Mouse (Mus musculus) T-helper 1 cell (primary cell): Measurements from ENCODE around the gene Fam114a2.
"Not testable (repeated sequence)": the region's sequence is repeated elsewhere in the genome, so short reads cannot be mapped to it uniquely, and the experiment has no call there.

Source experiments
- in situ Hi-C: fragments of 300-600 bp; cut with MboI, MseI; formaldehyde crosslinking; loops from one replicate; pipeline ENCODE4 v1.15.1; 2025; ENCODE audit warnings: high pct_unique_total_duplicates

The Fam114a2 gene

DNA sequence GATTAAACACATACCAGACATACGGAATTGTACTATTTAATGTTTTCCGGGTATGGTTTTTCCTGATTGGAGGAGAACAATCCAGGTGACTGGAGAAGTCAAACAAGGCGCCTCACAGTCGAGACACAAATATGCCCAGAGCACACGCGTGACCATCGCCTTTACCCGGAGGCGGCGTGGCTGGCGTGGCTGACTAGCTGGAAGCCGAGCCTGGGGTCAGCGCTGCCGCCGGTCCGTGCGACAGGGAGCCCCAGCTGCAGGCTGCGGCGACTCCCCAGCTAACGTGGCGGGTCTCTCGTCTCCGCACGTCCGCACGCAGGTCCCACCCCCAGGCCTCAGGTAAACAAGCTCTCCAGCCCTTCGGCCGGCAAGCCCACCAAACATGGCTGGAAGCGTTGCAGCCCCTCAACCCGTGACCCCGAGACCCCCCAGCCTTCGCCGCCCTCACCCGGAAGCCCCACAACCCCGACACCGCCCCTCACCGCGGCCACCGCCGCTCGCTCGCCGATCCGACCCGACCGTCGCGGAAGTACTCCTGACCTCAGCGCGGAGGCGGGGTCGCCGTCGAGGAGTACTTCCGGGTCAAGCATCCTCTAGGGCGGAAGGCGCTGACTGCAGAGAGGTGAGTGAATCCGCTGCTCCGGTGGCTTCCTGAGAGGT lies at the start of gene Fam114a2, which contains the start of gene Mfap3:
Fam114a2 (minus strand) TSS at position 527 of the 660 bp plus-strand sequence.
Mfap3 (plus strand) TSS at position 574 of the 660 bp plus-strand sequence.
- in situ Hi-C loops, result no loop called here

DNA sequence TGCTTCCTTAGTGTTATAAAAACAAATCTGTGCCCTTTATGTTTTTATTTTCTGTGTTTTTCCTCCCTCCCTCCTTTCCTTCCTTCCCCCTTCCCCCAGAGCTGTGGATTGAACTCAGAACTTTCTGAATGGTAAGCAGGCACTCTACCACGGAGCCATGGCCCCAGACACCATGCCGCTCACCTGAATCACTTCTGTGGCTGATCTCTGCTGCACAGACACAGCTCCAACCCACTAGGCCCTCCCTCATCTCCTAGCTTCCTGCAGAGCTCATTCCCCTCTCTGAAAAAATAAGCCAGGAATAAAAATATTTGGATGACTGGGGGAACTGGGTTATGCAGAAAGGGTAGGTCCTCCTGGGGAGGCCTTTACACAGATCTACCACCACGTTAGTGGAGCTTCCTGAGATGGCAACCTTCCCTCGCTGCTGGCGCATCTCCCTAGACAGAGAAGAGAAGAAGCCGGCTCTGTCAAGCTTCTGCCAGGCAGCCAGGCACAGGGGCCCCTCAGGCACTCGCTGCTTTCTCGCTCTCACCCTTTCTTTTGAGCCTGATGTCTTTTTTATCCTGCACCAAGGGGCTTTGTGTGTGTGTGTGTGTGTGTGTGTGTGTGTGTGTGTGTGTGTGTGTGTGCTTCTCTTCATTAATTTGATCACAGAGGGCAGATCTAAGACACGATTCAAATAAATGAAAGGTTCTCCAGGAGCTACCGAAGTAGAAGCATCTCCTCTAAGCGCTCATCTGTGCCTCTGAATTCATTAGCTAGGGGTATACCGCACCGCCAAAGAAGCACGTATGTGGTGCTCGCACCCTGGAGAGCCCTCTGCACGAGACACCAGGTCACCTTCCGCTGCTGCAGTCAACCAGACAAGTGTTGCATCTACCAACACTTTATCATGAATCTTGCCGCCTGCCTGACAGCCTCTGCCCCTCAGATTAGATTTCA lies 47.9 kb upstream of the Fam114a2 start:
- in situ Hi-C loops, result no loop called here

DNA sequence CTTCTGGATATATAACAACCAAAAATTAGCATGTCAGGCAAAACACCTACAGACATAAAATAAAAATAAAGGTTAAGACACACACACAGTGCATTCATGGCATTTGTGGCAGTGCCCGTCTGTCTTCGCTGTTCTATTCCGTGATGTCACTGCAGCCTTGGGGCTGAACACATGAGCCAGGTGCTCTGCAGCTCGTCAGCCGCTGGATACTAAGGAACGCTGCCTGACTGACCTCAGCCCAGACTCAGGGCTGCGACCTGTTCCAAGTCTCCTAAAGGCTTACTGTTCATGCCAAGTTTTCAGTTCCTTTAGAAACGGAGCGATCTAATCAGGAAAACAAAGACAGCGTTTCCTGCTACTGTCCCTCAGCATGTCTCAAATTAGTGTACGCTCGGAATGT lies 46.1 kb upstream of the Fam114a2 start:
- in situ Hi-C loops, result no loop called here

DNA sequence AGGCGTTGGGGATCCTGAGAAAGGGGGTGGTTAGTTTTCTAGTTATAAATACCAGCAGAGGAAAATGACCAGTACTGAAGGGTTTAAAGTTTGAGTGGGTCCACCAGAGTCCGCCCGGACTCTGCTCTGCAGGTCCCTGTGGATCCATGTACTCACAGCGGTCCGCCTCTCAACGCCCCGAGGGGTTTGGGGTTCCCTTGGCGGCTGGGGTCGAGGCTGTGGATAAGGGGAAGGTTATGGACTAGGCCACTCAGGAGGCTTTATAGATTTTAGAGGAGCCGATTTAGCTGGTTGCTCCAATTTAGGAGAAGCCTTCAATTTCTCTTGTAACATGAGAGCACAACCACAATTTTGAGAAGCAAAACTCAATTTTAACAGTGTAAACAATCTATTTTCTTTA lies 39.5 kb upstream of the Fam114a2 start:
- in situ Hi-C loops, result not testable (repeated sequence)

DNA sequence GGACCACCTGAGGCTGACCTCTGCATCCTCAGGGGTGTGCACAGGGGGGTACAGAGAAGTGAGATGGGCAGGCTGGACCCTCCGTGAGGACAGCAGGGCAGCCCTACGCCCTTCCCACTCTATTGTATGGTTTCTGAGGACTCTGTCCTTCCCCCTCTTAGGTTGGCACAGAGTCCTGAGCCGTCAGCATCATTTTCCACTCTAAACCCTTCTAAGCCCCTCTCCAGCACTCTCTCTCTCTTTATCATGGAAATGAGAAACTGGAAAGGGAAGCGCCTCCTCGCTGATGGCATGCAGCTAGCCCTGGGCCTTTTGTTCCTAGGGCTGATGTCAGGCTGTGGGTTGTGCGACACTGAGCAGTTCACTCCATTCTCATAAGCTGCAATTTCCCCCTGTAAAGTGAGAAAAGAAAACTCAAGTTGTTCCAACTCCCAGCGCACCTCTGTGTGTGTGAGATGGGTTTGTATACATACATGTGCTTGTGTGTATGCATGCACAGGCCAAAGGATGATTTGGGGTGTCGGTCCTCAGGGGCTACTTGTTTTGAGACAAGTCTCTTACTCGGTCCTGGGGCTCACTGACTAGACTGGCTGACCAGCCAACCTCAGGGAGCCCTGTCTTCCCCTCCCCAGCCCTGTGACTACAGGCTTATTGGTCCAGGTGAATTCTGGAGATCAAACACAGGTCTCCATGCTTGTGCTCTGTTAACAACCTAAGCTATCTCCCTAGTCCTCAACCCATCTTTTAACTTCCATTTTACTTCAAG lies 34.8 kb upstream of the Fam114a2 start:
- in situ Hi-C loops, result no loop called here

DNA sequence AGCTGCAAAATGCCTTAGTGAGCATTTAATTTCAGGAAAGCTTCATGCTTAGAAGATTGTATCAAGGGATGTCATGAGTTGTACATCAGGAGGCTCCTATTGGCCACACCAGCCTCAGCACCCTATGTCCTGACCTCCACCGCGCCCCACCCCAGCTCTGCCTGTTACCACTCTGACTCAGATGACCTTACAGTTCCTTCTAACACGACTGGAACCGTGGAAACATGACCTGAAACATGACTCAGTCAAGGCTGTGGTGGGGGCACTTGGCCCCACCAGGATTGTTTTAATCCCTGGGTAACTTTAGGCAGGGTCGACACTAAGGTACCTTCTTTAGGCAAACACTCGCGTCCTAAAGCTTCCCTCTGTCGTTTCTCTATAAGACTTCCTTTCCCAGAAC lies 32.6 kb upstream of the Fam114a2 start:
- in situ Hi-C loops, result no loop called here

DNA sequence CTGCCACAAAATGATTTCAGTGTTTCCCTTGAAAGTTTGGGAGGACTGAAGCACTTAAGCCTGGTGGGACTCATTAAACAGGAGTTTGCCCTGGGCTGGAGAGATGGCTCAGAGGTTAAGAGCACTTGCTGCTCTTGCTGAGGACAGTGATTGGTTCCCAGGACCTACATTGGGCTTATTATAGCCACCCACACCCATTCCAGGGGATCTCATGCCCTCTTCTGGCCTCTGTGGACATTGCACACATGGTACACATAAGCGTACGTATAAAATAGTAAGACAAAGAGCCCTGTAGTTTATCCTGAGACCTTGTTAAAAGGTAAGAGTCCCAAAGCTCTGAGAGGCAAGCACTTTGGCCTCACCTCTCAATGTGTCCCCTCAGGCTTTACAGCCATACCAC lies 31.8 kb upstream of the Fam114a2 start:
- in situ Hi-C loops, result no loop called here

DNA sequence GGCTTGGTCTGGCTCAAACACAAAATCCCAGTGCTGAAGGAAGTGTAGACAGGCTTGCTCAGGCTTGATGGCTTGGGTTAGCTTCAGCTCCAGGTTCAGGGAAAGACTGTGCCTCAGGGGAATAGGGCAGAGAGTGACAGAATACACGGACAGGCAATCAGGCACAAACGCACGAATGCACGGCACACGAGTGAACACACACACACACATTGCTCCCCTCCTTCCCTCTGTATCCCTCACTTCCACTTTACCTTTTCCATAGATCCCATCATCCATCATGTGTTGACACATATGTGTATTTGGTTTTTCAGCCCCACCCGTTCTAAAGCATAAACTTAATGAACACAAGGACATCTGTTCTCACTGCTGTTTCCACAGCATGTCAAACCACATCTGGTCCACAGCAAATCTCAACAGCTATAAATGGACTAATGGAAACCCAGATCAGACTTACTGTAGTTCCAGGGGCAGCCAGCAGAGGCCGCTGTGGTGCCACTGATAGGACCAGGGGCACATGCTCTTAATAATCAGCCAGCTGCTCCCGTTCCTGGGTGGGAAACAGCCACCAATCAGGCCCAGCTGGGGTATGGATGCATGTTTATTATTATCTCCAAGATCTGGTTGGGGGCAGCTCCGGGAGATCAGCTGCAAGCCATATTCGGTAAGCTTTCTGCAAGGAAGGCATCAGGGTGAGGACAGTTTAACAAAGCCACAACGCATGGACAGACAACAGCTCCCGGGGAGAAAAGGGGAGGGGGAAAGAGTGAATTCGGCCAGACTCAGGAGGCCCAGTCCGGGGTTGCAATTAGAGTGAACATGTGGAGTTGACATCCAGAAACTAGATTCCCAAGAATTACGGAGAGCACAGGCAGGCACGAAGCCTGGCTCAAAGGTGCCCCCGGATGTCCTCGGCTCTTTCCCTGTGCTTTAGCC lies 30.5 kb upstream of the Fam114a2 start:
- in situ Hi-C loops, result loop anchor here (5.0 kb wide), 1 partner anchor 223 kb away; no protein-coding TSS in a partner anchor

DNA sequence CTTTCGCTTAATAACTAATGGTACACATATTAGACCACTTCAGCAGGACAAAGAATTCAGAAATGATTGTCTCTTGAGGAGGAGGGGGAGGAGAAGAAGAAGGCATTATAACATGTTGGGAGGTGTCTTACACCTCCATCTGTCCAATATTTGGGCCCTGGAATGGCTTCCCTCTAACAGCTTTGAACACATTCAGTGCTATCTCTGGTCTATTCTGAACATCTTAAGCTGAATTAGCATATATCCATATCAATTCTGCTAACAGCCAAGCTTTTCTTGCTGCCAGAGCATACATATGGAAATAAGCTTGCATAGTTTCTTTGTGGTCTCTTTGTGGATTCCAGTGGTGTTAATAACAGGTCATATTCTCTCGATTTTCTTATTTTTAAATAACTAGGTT lies 22.3 kb upstream of the Fam114a2 start:
- in situ Hi-C loops, result no loop called here

DNA sequence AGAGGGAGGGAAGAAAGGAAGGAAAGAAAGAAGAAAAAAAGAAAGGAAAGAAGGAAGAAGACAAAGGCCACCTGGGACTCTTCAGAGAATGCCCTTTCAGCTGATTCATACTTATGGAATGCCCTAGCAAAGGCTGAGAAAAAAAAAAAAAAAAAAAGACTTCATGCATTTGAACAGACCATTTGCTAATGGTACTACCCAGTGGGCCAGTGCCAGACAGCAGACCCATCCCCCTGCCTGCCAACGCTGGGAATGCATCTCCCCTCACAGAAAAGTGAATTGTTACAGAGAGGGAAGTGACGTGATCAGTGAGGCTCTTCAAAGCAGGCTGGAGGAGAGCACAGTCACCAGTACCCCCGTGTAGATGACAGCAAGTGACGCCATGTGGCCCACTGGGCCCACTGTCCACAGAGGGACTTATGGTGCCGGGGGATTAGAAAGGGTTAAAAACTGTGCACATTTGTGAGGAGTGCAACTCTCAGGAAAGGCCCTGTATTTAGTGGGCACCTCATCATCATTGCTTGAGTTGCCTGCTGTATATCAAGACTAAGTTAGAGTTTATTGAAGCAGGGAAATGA lies 21.5 kb upstream of the Fam114a2 start:
- in situ Hi-C loops, result no loop called here

DNA sequence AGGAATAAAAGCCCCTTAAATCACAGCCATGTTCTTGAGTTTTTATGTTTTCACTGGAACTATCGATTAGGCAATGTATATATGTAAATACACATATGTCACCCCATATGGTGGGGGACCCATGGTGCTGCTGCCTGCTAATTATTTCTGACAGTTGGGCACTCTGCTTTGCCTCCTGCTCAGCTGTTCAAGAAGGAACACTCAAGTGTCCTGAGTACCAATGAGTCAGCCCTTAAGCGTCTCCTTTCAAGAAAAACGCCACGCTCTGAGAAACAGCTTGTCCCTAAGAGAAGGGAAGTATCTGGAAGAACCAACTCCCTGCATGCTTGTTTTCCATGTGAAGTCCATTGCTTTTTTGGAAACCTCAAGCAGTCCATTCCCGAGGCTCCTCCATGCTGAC lies 17.5 kb upstream of the Fam114a2 start:
- in situ Hi-C loops, result no loop called here

DNA sequence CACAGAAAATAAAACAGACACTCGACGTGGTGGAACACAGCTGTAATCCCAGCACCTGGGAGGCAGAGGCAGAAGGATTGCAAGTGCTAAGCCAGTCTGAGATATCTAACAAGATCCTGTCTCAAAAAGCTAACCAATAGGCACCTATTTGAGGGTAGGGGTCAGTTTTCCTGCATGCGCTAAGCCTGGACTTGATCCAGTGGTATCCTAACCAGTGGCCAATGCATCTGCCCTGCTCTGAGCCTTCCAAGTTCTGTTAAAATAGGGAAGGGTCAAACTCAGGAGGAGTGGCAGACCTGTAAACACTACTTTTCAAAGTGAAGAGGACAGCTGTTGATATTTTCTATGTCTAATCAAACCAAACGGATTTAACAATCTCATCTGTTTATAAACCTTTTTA lies 13.9 kb upstream of the Fam114a2 start:
- in situ Hi-C loops, result no loop called here

DNA sequence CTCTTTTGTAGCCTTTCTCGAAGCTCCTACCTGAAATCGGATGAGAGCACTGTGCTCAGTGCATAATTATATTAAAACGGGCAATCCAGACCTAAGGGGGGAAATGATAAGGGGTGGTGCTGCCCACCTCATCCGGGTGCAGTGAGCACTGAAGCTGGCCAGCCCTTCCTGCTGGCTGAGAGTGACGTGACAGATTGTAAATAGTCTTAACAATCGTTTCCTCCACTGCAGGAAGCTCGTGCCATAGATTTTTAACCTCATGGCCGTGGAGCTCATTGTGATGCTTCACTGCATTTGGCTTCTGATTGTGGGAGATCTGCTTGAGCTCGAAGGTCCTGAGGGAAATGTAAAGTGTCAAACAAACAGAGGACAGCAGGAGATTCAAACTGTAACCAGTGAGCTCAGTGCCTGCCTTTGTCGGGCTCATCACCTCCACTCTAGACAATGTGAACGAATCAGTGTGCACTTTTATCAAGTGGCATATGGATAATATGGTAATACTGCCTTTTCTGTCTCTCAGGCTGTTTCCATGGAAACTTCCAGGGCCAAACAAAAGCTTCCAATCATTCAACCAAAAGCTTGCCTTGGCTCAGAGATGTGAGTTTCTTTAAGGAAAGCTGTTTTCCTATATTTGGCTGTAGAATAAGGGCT lies 13.0 kb upstream of the Fam114a2 start:
- in situ Hi-C loops, result no loop called here

DNA sequence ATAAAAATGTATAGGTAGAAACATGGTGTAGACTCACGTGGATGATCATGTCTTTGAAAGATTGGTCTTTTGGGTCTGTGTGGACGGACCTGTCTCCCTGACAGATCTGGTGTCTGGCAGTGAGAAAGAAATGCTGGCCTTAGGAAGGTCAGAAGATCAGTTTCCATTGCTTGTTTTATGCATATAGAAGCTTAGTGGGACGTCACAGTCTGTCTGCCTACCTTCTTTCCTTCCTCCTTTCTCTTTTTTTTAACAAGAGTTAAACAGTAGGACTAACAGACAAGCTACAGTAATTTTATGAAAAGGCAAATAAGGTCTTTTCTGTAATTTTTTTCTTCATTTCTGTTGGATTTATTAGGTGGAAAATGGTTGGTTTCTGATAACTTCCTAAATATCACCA lies 10.7 kb upstream of the Fam114a2 start:
- in situ Hi-C loops, result no loop called here

DNA sequence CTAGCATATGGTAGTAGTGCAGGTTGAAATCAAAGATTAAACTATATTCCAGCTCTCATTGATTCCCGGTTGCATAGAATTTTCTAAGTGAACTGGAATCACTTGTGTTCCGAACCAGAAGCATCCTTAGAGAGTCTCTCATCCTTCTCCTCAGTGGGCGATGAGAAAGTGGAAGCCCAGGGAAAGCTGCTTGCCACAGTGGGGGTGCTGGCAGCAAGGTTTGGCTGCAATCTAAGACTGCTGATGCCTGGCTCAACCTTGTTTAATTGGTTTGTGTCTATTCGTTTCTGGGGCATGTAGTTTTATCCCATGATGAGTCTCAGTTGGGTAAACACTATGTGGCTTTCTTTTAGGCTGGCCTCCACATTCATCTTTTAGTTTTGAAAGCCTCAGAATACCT lies 9.1 kb upstream of the Fam114a2 start:
- in situ Hi-C loops, result no loop called here

DNA sequence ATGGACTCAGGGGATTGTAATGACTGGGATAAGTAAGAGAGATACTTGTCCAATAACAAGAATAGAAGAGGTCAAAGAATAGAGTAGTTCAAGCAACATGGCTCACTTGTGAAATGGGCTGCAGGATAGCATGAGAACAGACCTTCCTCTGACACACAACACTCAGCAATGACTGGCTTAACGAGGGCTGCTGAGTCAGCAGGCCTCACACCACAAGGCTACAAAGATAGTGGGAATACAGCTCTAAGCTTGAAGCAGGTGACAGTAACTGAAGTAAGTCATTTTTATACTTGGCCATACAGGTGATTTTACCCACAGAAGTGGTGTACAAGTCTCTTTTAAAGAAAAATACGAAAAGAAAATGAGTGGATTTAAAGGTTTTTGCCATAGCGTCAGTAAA lies 7.5 kb upstream of the Fam114a2 start:
- in situ Hi-C loops, result no loop called here

DNA sequence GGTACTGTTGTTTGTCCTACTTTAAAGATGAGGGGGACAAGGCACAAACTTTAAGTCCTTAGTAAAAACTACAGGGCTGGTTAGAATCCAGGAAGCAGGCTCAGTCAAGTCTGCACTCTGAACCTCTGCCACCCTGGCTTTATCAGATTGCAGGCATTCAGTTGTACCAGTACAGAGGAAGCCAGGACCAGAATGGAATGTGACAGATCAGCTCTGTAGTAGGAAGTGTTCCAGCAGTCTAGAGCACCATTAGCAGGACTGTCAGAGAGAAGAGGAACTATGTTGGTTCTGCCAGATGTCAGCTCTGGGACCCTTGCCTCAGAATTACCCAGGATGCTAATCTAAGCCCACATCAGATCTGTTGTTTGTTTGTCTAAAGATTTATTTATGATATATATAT lies 6.2 kb upstream of the Fam114a2 start:
- in situ Hi-C loops, result no loop called here

DNA sequence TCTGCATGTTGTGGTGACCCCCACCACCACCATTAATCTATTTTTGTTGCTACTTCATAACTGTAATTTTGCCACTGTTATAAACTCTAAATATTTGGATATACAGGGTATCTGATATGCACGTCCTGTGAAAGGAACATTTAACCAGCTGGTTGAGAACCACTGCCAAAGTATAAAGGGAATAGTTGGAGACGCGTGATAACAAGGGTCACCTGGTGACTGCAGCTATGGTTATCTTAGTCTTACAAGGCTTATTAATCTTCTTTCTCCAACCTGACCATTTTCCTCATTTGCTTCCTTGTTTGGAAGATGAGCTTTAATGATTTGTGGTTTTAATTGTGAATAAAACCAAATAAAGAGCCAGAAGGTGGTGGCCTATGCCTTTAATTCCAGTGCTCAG lies 5.0 kb upstream of the Fam114a2 start:
- in situ Hi-C loops, result no loop called here

DNA sequence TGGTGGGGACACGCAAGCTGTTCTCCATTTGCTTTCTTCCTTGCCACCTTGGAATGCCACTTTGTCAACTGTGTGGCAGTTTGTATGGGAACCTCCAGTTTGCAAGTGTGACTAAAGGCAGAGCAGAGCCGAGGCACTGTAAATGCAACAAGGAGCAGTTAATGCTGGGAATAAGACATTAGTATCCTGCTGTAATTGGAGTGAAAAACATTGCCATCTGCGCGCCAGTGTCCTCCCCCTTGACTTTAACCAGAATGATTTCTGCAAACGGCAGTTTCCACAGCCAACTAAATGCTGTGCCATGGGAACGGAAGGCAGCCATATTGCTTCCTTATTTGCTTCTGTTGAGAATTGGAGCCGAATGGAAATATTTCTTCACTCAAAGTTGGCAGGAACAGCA lies 3.6 kb upstream of the Fam114a2 start:
- in situ Hi-C loops, result no loop called here

DNA sequence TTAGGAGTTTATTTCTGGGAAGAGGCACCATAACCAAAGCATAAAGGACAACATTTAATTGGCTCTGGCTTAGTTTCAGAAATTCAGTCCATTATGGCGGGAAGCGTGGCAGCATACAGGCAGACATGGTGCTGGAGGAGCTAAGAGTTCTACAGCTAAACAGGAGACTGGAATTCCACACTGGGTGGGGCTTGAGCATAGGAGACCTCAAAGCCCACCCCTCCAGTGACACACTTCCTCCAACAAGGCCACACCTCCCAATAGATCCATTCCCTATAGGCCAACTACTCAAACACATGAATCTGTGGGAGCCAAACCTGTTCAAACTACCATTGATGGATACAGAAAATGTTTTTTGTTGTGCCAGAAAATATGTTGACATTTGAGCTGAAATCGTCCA lies 2.8 kb upstream of the Fam114a2 start:
- in situ Hi-C loops, result no loop called here
